Mouse (Mus musculus): Measurements from ENCODE around the gene Syce3. TPM values are rescaled to one million over a fixed set of nuclear protein-coding genes. Genes with fewer than 3 reads are reported as not detected.

Gene Syce3
- polyA plus RNA-seq, 1 experiment, result not detected

- DNase-seq (ENCODE audit: low read depth), result peak; percentile 5
- TF ChIP-seq POLR2A (IDR thresholded peaks at IDR 0.05; ENCODE audit: borderline replicate concordance, extremely low read depth, insufficient read depth, insufficient read length, poor library complexity, severe bottlenecking) (no peak), CTCF (IDR thresholded peaks at IDR 0.05; ENCODE audit: borderline replicate concordance, extremely low read depth, insufficient read depth, insufficient read length) (no peak)
These were observed 32.1 kb downstream of the Syce3 start for GRCm38 (mm10) chr15:89377938-89378828.

- DNase-seq (ENCODE audit: low read depth), result no peak
- TF ChIP-seq POLR2A (IDR thresholded peaks at IDR 0.05; ENCODE audit: borderline replicate concordance, extremely low read depth, insufficient read depth, insufficient read length, poor library complexity, severe bottlenecking), result no peak
- TF ChIP-seq CTCF (IDR thresholded peaks at IDR 0.05; ENCODE audit: borderline replicate concordance, extremely low read depth, insufficient read depth, insufficient read length), result no peak
These were observed 32.9 kb downstream of the Syce3 start for GRCm38 (mm10) chr15:89377362-89377761.

- DNase-seq (ENCODE audit: low read depth), result no peak
- TF ChIP-seq POLR2A (IDR thresholded peaks at IDR 0.05; ENCODE audit: borderline replicate concordance, extremely low read depth, insufficient read depth, insufficient read length, poor library complexity, severe bottlenecking), result no peak
- no peak for TF ChIP-seq CTCF (IDR thresholded peaks at IDR 0.05; ENCODE audit: borderline replicate concordance, extremely low read depth, insufficient read depth, insufficient read length)
These were observed 33.3 kb downstream of the Syce3 start, which contains the start of gene Tymp for GRCm38 (mm10) chr15:89376957-89377356. Gene Tymp, minus strand, starts transcription at chr15:89377039.

GRCm38 (mm10) chr15:89376040-89376439 is 34.3 kb downstream of the Syce3 start:
- DNase-seq (ENCODE audit: low read depth), result no peak
- TF ChIP-seq POLR2A (IDR thresholded peaks at IDR 0.05; ENCODE audit: borderline replicate concordance, extremely low read depth, insufficient read depth, insufficient read length, poor library complexity, severe bottlenecking) (no peak), CTCF (IDR thresholded peaks at IDR 0.05; ENCODE audit: borderline replicate concordance, extremely low read depth, insufficient read depth, insufficient read length) (no peak)

GRCm38 (mm10) chr15:89374801-89375534 is 35.3 kb downstream of the Syce3 start:
- no peak for DNase-seq (ENCODE audit: low read depth)
- no peak for TF ChIP-seq CTCF (IDR thresholded peaks at IDR 0.05; ENCODE audit: borderline replicate concordance, extremely low read depth, insufficient read depth, insufficient read length)
- TF ChIP-seq POLR2A (IDR thresholded peaks at IDR 0.05; ENCODE audit: borderline replicate concordance, extremely low read depth, insufficient read depth, insufficient read length, poor library complexity, severe bottlenecking), result no peak

GRCm38 (mm10) chr15:89374340-89374739 is 36.0 kb downstream of the Syce3 start:
- DNase-seq (ENCODE audit: low read depth), result no peak
- TF ChIP-seq CTCF (IDR thresholded peaks at IDR 0.05; ENCODE audit: borderline replicate concordance, extremely low read depth, insufficient read depth, insufficient read length) (no peak), POLR2A (IDR thresholded peaks at IDR 0.05; ENCODE audit: borderline replicate concordance, extremely low read depth, insufficient read depth, insufficient read length, poor library complexity, severe bottlenecking) (no peak)

- peak; percentile 96 for DNase-seq (ENCODE audit: low read depth)
- TF ChIP-seq CTCF (IDR thresholded peaks at IDR 0.05; ENCODE audit: borderline replicate concordance, extremely low read depth, insufficient read depth, insufficient read length) (peak; percentile 96), POLR2A (IDR thresholded peaks at IDR 0.05; ENCODE audit: borderline replicate concordance, extremely low read depth, insufficient read depth, insufficient read length, poor library complexity, severe bottlenecking) (peak; percentile 62; the same call in 1 of the 2 replicates)
These were observed 36.5 kb downstream of the Syce3 start, which contains the start of gene Sco2 for GRCm38 (mm10) chr15:89373762-89374248. Gene Sco2, minus strand, starts transcription at chr15:89373846.

- peak; percentile 87 for DNase-seq (ENCODE audit: low read depth)
- TF ChIP-seq CTCF (IDR thresholded peaks at IDR 0.05; ENCODE audit: borderline replicate concordance, extremely low read depth, insufficient read depth, insufficient read length), result peak; percentile 54
- TF ChIP-seq POLR2A (IDR thresholded peaks at IDR 0.05; ENCODE audit: borderline replicate concordance, extremely low read depth, insufficient read depth, insufficient read length, poor library complexity, severe bottlenecking), result no peak
These were observed 37.1 kb downstream of the Syce3 start for GRCm38 (mm10) chr15:89373027-89373761.

GRCm38 (mm10) chr15:89372536-89372935 is 37.8 kb downstream of the Syce3 start:
- no peak for DNase-seq (ENCODE audit: low read depth)
- TF ChIP-seq POLR2A (IDR thresholded peaks at IDR 0.05; ENCODE audit: borderline replicate concordance, extremely low read depth, insufficient read depth, insufficient read length, poor library complexity, severe bottlenecking) (no peak), CTCF (IDR thresholded peaks at IDR 0.05; ENCODE audit: borderline replicate concordance, extremely low read depth, insufficient read depth, insufficient read length) (no peak)

- TF ChIP-seq POLR2A (IDR thresholded peaks at IDR 0.05; ENCODE audit: borderline replicate concordance, extremely low read depth, insufficient read depth, insufficient read length, poor library complexity, severe bottlenecking) (no peak), CTCF (IDR thresholded peaks at IDR 0.05; ENCODE audit: borderline replicate concordance, extremely low read depth, insufficient read depth, insufficient read length) (no peak)
- DNase-seq (ENCODE audit: low read depth), result peak; percentile 11
These were observed 38.2 kb downstream of the Syce3 start for GRCm38 (mm10) chr15:89372068-89372467.

Data from brain, embryonic 14.5 days (tissue).